Mouse (Mus musculus) heart, postnatal 36 days (tissue): ENCODE data around the gene Clip3. TPM values are rescaled to one million over a fixed set of nuclear protein-coding genes. Genes with fewer than 3 reads are reported as not detected.

Source experiments
- total RNA-seq, 2 experiments: library from RNA; stranded (reverse); gene quantifications; 2 replicates each; pipeline ENCODE4 v1.2.3; 2021

Clip3 gene
- total RNA-seq, 2 experiments from 2014 or later = 6.0 to 11.4 TPM

Other genes with a start within 250 kb of the Clip3 start
- gene Zfp14, start 240.3 kb upstream of the Clip3 start, total RNA-seq = 1 to 10 TPM; 2.4 to 2.7 TPM
- gene Zfp82, start 218.8 kb upstream of the Clip3 start, total RNA-seq = 1 to 10 TPM; 1.7 to 2.6 TPM
- gene Gm26920, start 201.3 kb upstream of the Clip3 start, total RNA-seq = not detected
- gene Zfp566, start 201.2 kb upstream of the Clip3 start, total RNA-seq = 1 to 10 TPM; 1.8 to 2.7 TPM
- gene Zfp260, start 197.0 kb upstream of the Clip3 start, total RNA-seq = 10 to 100 TPM; 30.9 to 35.3 TPM
- gene Zfp382, start 169.8 kb upstream of the Clip3 start, total RNA-seq = 1 to 10 TPM; 1.8 to 2.7 TPM
- gene Zfp146, start 122.0 kb upstream of the Clip3 start, total RNA-seq = 10 to 100 TPM; 26.3 to 30.3 TPM
- 1,000 to 10,000 TPM; 2,810 to 3,153 TPM for gene Cox7a1, start 107.6 kb upstream of the Clip3 start, total RNA-seq
- 100 to 1,000 TPM; 289 to 298 TPM for gene Capns1, start 92.9 kb upstream of the Clip3 start, total RNA-seq
- 10 to 100 TPM; 52.3 to 59.5 TPM for gene Polr2i, start 59.8 kb upstream of the Clip3 start, total RNA-seq
- gene Tbcb, start 59.5 kb upstream of the Clip3 start, total RNA-seq = 10 to 100 TPM; 58.8 to 61.7 TPM
- not detected for gene Ovol3, start 56.0 kb upstream of the Clip3 start, total RNA-seq
- under 1 TPM; 0.22 to 0.35 TPM for gene Thap8, start 11.6 kb upstream of the Clip3 start, total RNA-seq
- gene Wdr62, start 11.3 kb upstream of the Clip3 start, total RNA-seq = 1 to 10 TPM; 1.5 to 1.9 TPM
- 10 to 100 TPM; 22.0 to 23.0 TPM for gene Alkbh6, start 17.0 kb downstream of the Clip3 start, total RNA-seq
- gene Syne4, start 23.1 kb downstream of the Clip3 start, total RNA-seq = 1 to 10 TPM in 1 of 2 experiments, under 1 TPM in 1; 0.81 to 1.3 TPM
- under 1 TPM; 0.65 to 0.78 TPM for gene E130208F15Rik, start 30.0 kb downstream of the Clip3 start, total RNA-seq
- 10 to 100 TPM; 12.0 to 12.5 TPM for gene Sdhaf1, start 32.2 kb downstream of the Clip3 start, total RNA-seq
- gene Lrfn3, start 71.0 kb downstream of the Clip3 start, total RNA-seq = 1 to 10 TPM; 1.3 to 1.4 TPM
- gene Tyrobp, start 122.0 kb downstream of the Clip3 start, total RNA-seq = 10 to 100 TPM; 22.1 to 22.4 TPM
- gene Hcst, start 128.1 kb downstream of the Clip3 start, total RNA-seq = not detected
- under 1 TPM; 0.27 to 0.28 TPM for gene Nfkbid, start 130.0 kb downstream of the Clip3 start, total RNA-seq
- 1 to 10 TPM; 2.7 to 3.1 TPM for gene Aplp1, start 153.8 kb downstream of the Clip3 start, total RNA-seq
- not detected for gene Kirrel2, start 166.0 kb downstream of the Clip3 start, total RNA-seq
- not detected for gene Nphs1, start 166.6 kb downstream of the Clip3 start, total RNA-seq
- not detected for gene Prodh2, start 201.9 kb downstream of the Clip3 start, total RNA-seq
- gene Arhgap33, start 243.3 kb downstream of the Clip3 start, total RNA-seq = under 1 TPM; 0.56 to 0.89 TPM